Mouse (Mus musculus) stomach, postnatal 0 days (tissue): ENCODE measurements around the gene Dad1. TPM values are rescaled to one million over a fixed set of nuclear protein-coding genes. Genes with fewer than 3 reads are reported as not detected.

Experiments used
- ATAC-seq: fragments of 200-750 bp; cut with Nextera tagmentation; 2 replicates; pipeline ENCODE4 v1.8.0; 2017; ENCODE audit not compliant: low FRiP score, low TSS enrichment
- DNase-seq: peaks from one replicate; pipeline ENCODE4 v3.0.0-alpha.2; 2016; ENCODE audit warnings: low spot score
- H3K27ac ChIP-seq: fragments of 300-500 bp; sonication (generic); replicated peaks from 2 replicates; pipeline ENCODE4 v1.5.1; 2014; ENCODE audit warnings: mild to moderate bottlenecking, control low read depth
- H3K27me3 ChIP-seq: fragments of 300-500 bp; sonication (generic); 2 replicates; pipeline ENCODE4 v1.6.1; 2014; ENCODE audit warnings: low read length; ENCODE audit not compliant: control insufficient read depth, insufficient read depth
- H3K36me3 ChIP-seq: fragments of 300-500 bp; sonication (generic); 2 replicates; pipeline ENCODE4 v1.6.1; 2014; ENCODE audit warnings: low read length, mixed read lengths; ENCODE audit not compliant: control insufficient read depth, insufficient read depth
- H3K4me1 ChIP-seq: fragments of 300-500 bp; sonication (generic); replicated peaks from 2 replicates; pipeline ENCODE4 v1.6.1; 2014; ENCODE audit warnings: antibody characterized with exemption; ENCODE audit not compliant: control insufficient read depth, insufficient read depth
- H3K4me2 ChIP-seq: fragments of 300-500 bp; sonication (generic); replicated peaks from 2 replicates; pipeline ENCODE4 v1.6.1; 2014; ENCODE audit warnings: low read depth, mild to moderate bottlenecking, control low read depth, moderate library complexity
- H3K4me3 ChIP-seq: fragments of 300-500 bp; sonication (generic); 2 replicates; pipeline ENCODE4 v1.5.1; 2014; ENCODE audit warnings: low read depth, low read length, control low read depth
- H3K9ac ChIP-seq: fragments of 300-500 bp; sonication (generic); 2 replicates; pipeline ENCODE4 v1.6.1; 2014; ENCODE audit warnings: mild to moderate bottlenecking, low read length, control low read depth, mixed read lengths
- H3K9me3 ChIP-seq: fragments of 300-500 bp; sonication (generic); 2 replicates; pipeline ENCODE4 v1.6.1; 2016; ENCODE audit warnings: low read length; ENCODE audit not compliant: control insufficient read depth
- CTCF ChIP-seq: IDR thresholded peaks from 2 replicates; pipeline ENCODE4 v1.5.1; 2016; ENCODE audit warnings: antibody characterized with exemption, low read depth, mild to moderate bottlenecking, moderate library complexity
- EP300 ChIP-seq: optimal IDR thresholded peaks from 2 replicates; pipeline ENCODE3; 2016; ENCODE audit warnings: antibody characterized with exemption
- WGBS: fragments of 180-500 bp; shearing (Covaris S2); extraction: QIAGEN DNeasy Blood & Tissue Kit; methylation state at CpG from one replicate; pipeline ENCODE4 v1.1.7; 2014; 5-methylcytosine and 5-hydroxymethylcytosine counted together
- polyA plus RNA-seq: library from polyadenylated mRNA; unstranded; fragments of >200 nt; fragmentation: Nextera tagmentation; extraction: Ambion mirVana; gene quantifications from 2 replicates; pipeline ENCODE4 v1.2.1, GENCODE M21; 2015

The Dad1 gene
- polyA plus RNA-seq, 1 experiment from 2014 or later, result 433 TPM

DNA sequence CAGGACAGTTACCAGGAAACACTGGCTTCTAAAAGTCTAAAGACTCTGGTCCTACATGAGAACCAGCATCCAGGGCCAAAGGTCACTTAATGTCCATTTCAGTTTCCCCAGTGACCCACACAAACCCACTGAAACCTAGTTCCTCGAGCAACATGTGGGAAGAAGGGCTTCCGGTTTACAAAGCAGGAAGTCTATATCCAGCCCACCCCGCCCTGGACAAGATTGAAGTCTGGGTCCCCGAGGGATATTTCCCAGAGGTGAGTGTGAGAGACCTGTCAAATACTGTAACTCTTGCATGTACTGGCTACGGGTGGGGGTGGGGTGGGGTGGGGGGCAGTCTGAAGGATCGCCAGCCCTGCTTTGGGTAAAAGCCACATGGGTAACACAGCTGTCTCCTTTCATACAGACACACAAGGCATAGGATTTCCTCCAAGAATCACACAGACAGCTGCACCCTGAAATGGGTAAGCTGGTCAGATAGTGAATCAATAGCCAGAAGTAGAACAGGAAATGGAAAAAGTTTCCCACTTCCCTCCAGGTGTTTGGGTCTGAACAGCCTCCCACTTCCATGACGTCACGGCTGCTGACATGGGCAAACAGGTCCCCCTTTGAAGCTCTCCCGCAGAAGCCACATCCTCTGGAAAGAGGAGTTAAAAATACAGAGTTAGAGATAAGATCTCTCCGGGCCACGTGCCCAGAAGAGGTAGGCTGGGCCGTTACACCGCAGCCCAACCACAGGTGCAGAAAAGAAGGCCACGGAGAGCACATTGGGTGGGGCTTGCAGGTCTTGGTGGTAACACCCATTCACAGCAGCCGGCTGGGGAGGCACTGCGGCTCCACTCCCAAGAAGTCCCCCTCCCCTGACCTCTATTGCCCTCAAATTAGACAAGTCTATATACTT, 26.7 kb downstream of the Dad1 start:
- ATAC-seq, result peak; percentile 72
- Histone ChIP-seq H3K4me1 (peaks cover 5% of the 10 kb centered on the region; the same call in 1 of the 2 replicates), H3K27ac (peak overlapping the region; percentile 58), H3K36me3 (no peaks in the 10 kb centered on the region), H3K9me3 (no peaks in the 10 kb centered on the region), H3K4me3 (peak overlapping the region; percentile 32), H3K27me3 (no peaks in the 10 kb centered on the region), H3K9ac (no peak overlapping the region; the same call in 1 of the 2 replicates), H3K4me2 (peak overlapping the region; percentile 60)
- DNase-seq, result peak; percentile 79
- WGBS, result 15% methylated on average over 16 of the region's 16 CpGs
- TF ChIP-seq EP300 (no peak), CTCF (no peak)

DNA sequence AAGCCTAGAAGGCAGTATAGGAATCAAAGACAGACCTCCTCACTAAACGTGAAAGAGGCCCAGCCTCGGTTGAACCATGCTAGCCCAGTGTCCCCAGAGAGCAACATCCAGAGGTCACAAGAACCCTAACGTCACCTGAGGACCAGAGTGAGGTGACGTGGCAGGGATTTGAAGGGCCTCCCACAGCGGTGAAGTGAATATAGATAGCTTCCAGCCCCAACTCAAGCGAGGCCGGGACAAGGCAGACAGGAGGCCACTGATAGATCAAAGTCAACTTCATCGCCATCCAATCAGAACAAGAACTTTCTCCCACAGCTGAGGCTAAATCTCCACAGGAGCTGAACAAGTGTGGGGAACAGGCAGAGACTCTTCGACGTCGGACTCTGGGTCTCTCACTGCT, 28.2 kb downstream of the Dad1 start:
- no peak for DNase-seq
- WGBS, result 95% methylated on average over 11 of the region's 11 CpGs
- Histone ChIP-seq H3K4me3 (no peak overlapping the region), H3K9me3 (no peaks in the 10 kb centered on the region), H3K36me3 (no peaks in the 10 kb centered on the region), H3K4me2 (no peak overlapping the region), H3K27me3 (no peaks in the 10 kb centered on the region), H3K4me1 (peaks cover 5% of the 10 kb centered on the region; the same call in 1 of the 2 replicates), H3K27ac (no peak overlapping the region), H3K9ac (no peak overlapping the region)
- TF ChIP-seq CTCF (no peak), EP300 (no peak)
- no peak for ATAC-seq

DNA sequence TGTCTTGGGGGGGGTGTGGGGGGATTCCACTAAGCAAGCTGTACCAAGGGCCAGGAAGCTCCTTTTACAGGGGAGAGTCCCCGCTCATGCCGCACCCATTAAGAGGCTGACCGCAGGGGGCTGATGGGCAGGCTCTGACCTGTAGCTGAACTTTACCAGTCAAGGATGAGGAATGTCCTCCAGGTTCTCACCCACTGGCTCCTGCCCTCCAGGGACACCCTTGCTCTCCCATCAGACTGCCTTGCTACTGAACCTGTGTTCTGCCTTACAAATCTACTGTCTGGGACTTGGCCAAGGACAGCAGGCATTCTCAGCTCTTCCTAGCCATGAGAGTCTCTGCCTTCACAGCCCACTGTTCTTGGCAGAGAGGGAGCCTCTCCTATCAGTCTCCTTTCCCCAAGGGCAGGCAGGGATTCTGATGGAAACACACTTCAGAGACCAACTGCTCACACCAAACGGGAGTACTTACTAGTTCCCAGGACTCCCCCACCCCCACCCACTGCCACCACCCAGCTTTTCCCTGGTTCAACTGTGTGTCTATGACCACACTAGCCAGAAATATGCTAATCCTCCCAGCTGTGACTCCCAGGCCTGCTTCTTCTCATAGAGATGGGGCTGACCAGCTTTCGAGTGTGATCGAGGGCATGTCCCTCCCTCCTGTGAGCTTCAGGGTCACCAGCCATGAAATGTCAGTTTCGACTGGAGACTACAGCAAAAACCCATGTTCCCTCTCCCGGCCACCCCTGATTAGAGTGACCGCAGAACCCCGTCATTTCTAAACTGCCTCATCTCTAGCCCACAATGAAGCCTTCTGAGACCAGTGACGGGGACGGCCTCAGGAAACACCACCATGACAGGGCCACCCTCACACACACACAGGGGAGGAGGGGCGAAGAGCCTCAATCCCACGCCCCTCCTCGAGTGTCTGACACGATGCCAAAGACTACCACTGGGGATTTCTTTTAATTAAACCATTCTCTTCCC, 29.1 kb downstream of the Dad1 start:
- Histone ChIP-seq H3K27ac (no peak overlapping the region), H3K4me2 (no peak overlapping the region), H3K36me3 (no peaks in the 10 kb centered on the region), H3K4me1 (peaks cover 5% of the 10 kb centered on the region; the same call in 1 of the 2 replicates), H3K9me3 (no peaks in the 10 kb centered on the region), H3K4me3 (no peak overlapping the region), H3K27me3 (no peaks in the 10 kb centered on the region), H3K9ac (no peak overlapping the region)
- 58% methylated on average over 16 of the region's 16 CpGs for WGBS
- no peak for TF ChIP-seq CTCF
- TF ChIP-seq EP300, result no peak
- ATAC-seq (no peak), DNase-seq (no peak)

DNA sequence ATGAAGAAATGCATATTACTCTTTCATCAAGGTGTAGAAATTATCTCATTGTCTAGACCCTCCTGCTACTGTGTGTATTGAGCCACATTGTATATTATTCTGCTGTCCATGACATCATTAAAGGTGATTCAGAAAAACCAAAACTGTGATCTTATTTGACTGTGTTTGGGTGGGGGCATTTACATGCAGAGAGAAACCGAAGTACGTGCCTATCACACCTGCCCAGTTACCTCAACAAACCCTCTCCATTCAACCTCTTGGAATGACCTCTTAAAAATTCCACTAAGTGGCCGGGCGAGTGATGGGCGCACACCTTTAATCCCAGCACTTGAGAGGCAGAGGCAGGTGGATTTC, 29.9 kb downstream of the Dad1 start:
- no peaks in the 10 kb centered on the region for H3K9me3 ChIP-seq
- DNase-seq (no peak), ATAC-seq (no peak)
- no peak for TF ChIP-seq EP300
- TF ChIP-seq CTCF, result no peak
- no peaks in the 10 kb centered on the region for H3K27me3 ChIP-seq
- H3K36me3 ChIP-seq, result no peaks in the 10 kb centered on the region
- peaks cover 5% of the 10 kb centered on the region; the same call in 1 of the 2 replicates for H3K4me1 ChIP-seq
- H3K27ac ChIP-seq, result no peak overlapping the region
- no peak overlapping the region for H3K9ac ChIP-seq
- WGBS, result 81% methylated on average over 5 of the region's 5 CpGs
- no peak overlapping the region for H3K4me2 ChIP-seq
- no peak overlapping the region for H3K4me3 ChIP-seq

DNA sequence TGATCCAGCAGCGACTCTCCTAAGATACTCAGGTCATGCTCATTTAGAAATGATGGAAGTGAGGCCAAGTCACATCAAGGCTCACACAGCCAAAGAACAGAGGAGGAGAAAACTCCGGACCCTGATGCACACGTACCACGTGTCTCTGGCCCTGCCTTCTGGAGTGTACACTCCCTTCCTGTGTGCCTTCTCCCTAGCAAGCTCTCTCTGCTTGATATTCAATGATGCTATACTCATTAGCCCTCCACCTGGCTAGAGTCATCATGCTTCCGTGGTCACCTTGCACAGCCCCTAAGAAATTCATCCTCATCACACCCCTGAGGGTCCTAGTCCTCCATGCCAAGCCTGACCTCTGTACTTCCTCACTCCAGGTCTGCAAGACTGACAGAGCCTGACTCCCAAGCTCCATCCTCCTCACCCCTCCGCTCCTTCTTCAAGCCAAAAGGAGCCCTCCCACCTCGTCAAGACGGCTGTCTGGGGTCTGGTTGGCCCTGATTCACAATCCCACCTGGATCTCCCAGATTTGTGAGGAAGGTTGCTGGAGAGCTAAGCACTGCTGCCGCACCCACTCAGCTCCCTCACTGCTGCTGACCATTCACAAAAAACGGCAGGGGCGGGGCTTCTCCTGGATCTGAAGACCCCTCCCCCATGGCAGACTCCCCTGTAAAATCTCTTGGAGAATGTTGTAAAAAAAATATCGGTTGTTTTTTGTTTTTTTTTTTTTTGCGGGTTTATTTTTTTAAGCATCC, 30.4 kb downstream of the Dad1 start:
- ATAC-seq, result no peak
- no peak overlapping the region for H3K27ac ChIP-seq

More for the DNA sequence above, 30.4 kb downstream of the Dad1 start:
- no peak overlapping the region for H3K4me2 ChIP-seq
- no peaks in the 10 kb centered on the region for H3K9me3 ChIP-seq
- H3K36me3 ChIP-seq, result no peaks in the 10 kb centered on the region
- H3K4me1 ChIP-seq, result peaks cover 5% of the 10 kb centered on the region; the same call in 1 of the 2 replicates
- no peak for TF ChIP-seq CTCF
- 59% methylated on average over 13 of the region's 13 CpGs for WGBS
- no peaks in the 10 kb centered on the region for H3K27me3 ChIP-seq
- no peak for DNase-seq
- H3K9ac ChIP-seq, result no peak overlapping the region
- no peak overlapping the region for H3K4me3 ChIP-seq
